Mouse (Mus musculus) embryonic fibroblast, embryonic 13.5 days (primary cell): ENCODE results near the gene Rufy4.

ENCODE experiments used
- CTCF ChIP-seq: IDR thresholded peaks from 2 replicates; pipeline ENCODE4 v1.5.1; 2011; ENCODE audit warnings: mild to moderate bottlenecking, control low read depth, low read length, moderate library complexity, borderline replicate concordance; ENCODE audit not compliant: insufficient read depth
- POLR2A ChIP-seq: IDR thresholded peaks from 2 replicates; pipeline ENCODE4 v1.6.1; 2011; ENCODE audit warnings: low read depth, mild to moderate bottlenecking, control low read depth, low read length, moderate library complexity

GRCm38 (mm10) chr1:74141781-74142180 lies 16.4 kb downstream of the Rufy4 start:
- TF ChIP-seq POLR2A (no peak), CTCF (no peak)
